Mouse (Mus musculus) heart, adult 11 months (tissue): ENCODE measurements around the gene Cck.
"Not testable (repeated sequence)": the region's sequence is repeated elsewhere in the genome, so short reads cannot be mapped to it uniquely, and the experiment has no call there.

ENCODE experiments used
- DNase-seq: peaks from one replicate; pipeline ENCODE4 v3.0.0; 2022

The Cck gene

GRCm38 (mm10) chr9:121459950-121460349 lies 35.5 kb downstream of the Cck start:
- no peak for DNase-seq

DNA sequence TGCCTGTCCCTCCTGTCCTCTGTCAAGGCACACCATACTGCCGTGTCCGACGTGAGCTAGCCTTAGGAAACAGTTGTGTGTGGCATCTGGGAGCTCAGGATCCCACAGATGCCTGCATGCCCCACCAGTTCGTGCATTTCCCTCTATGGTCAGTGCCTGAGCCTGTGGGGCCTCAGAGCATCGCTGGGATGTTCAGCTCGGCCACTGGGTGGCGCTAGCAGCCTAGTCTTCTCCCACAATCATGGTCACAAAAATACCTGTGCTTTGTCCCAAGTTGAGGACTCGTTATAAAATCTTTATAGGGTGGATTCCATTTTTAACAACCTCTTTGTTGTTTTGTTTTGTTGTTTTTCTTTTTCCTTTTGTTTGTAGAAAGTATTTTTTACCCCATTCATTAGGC lies 37.0 kb downstream of the Cck start:
- no peak for DNase-seq

DNA sequence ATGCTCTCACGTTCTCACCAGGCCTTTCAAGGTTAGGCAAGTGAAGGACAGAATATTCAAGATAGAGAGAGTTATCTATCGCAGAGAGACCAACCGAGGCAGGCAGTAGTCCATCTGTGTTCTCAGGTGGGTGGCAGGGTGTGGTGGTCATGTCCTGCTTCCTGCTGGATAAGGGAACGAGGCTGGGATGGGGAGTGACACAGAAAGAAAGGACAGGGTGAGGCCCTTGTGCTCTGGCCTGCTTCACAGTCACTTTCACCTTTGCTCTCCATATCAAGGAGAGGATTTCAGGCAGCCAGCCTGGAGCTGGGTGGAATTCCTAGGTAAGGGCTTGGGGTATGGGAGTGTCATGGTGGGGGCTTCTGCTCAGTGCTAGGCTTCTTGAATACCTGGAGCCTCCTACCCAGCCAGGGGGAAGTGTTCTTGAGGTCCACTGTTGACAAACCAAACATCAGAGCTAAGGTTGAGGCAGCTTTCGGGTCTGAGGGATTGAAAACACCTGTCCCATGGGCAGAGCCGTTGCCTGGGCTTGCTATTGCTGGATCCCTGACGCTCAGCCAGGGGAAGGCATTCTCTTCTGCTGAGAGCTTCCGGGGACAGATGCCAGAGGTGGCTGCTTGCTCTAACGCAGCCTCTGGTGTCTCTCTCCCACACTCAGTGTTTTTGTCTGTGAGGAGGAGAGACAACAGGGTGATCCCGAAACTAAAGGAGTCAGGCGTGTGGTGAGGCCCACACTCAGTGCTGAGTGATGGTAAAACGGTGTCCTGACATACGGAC lies 38.6 kb downstream of the Cck start:
- peak; percentile 93 for DNase-seq

- DNase-seq: no peak
Measured at GRCm38 (mm10) chr9:121454891-121455290, 40.6 kb downstream of the Cck start.

- not testable (repeated sequence) for DNase-seq
Measured at GRCm38 (mm10) chr9:121452342-121452942, 43.1 kb downstream of the Cck start.

DNA sequence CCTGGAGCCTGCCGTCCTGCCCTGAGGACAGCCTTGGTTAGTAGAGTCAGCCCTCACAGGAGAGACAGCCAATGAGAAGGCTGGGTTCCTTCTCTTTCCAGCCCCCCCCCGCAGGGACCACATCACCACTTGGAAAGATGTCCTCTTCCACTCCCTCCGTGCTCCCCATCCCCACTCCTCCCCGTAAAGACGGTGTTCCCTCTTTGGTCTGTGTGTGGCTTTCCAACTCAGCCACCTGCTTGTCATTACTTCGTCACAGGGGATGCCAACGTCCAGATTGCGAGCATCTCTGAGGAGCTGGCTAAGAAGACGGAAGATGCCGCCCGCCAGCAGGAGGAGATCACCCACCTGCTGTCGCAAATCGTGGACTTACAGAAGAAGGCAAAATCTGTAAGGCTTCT lies 49.1 kb downstream of the Cck start:
- DNase-seq: no peak

GRCm38 (mm10) chr9:121445364-121445763 lies 50.1 kb downstream of the Cck start:
- DNase-seq: no peak

DNA sequence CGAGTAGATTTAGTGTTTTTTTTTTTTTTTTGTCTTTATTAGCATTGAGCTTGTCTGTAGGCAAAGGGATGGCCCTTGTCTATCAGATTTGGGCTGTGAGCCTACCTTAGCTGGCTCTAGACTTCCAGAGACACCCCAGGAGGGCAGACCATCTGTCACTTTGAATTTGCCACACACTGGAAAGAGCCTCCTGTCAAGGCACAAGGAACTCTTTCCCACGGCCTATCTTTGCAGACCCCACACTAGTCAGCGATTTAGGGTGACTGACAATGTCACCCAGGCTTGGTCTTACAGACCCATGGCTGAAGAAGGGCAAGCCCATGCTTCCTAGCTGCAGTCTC lies 51.2 kb downstream of the Cck start:
- no peak for DNase-seq

DNA sequence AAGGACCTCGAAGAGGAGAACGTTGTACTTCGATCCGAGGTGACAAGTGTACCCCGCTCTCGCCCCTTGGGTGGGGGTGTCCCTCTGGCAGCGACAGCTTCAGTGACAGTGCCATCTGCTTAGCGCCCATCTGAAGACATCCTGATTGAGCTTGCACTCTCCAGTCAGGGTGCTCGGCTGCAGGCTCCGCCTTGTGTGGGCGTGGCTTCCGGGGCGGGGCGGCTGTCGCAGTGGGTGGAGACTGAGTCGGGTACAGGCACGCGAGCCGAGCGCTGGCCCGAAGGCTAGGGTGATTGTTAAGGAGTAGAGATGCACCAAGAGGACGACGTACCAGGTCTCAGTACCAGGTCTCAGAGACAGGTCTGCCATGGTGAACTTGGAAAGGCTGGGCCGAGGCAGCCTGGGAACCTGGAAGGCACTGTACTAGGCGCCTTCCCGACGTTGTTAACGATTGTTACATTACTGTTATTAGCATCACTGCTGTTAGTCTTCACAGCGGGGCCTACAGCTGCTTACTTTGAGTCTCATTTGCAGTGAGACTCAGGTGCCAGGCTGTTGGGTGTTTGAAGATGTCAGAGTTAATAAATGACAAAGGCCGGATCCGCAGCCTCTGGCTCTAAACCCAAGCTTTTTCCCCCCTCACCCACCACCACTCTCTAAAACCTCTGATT lies 51.7 kb downstream of the Cck start:
- DNase-seq: peak; percentile 93

GRCm38 (mm10) chr9:121442145-121442544 lies 53.3 kb downstream of the Cck start:
- peak; percentile 88 for DNase-seq
